Mouse (Mus musculus) embryo, embryonic 11.5 days (tissue): Measurements from ENCODE around the gene A430078G23Rik.

Experiments used
- DNase-seq: peaks from one replicate; pipeline ENCODE4 v3.0.0-alpha.2; 2012; ENCODE audit warnings: low read depth, low spot score

Gene A430078G23Rik

GRCm38 (mm10) chr8:3348142-3348823 lies 4.9 kb upstream of the A430078G23Rik start:
- DNase-seq, result no peak

GRCm38 (mm10) chr8:3350747-3351146 lies 2.5 kb upstream of the A430078G23Rik start:
- DNase-seq, result no peak

- DNase-seq, result no peak
Measured at GRCm38 (mm10) chr8:3352715-3353114, 500 bp upstream of the A430078G23Rik start.

- DNase-seq, result no peak
Measured at GRCm38 (mm10) chr8:3353811-3354442, 712 bp downstream of the A430078G23Rik start.

- DNase-seq, result no peak
Measured at GRCm38 (mm10) chr8:3354443-3354812, 1.2 kb downstream of the A430078G23Rik start.

- no peak for DNase-seq
Measured at GRCm38 (mm10) chr8:3355586-3355985, 2.4 kb downstream of the A430078G23Rik start.

- DNase-seq, result peak; percentile 57
Measured at GRCm38 (mm10) chr8:3358060-3358459, 4.8 kb downstream of the A430078G23Rik start.

- DNase-seq, result no peak
Measured at GRCm38 (mm10) chr8:3367086-3367485, 13.9 kb downstream of the A430078G23Rik start.

- no peak for DNase-seq
Measured at GRCm38 (mm10) chr8:3368091-3368490, 14.9 kb downstream of the A430078G23Rik start.

- no peak for DNase-seq
Measured at GRCm38 (mm10) chr8:3375748-3376147, 22.5 kb downstream of the A430078G23Rik start.

GRCm38 (mm10) chr8:3376641-3377274 lies 23.5 kb downstream of the A430078G23Rik start:
- no peak for DNase-seq

- peak; percentile 44 for DNase-seq
Measured at GRCm38 (mm10) chr8:3387286-3387685, 34.1 kb downstream of the A430078G23Rik start.

GRCm38 (mm10) chr8:3388591-3389338 lies 35.5 kb downstream of the A430078G23Rik start:
- DNase-seq, result no peak

- DNase-seq, result no peak
Measured at GRCm38 (mm10) chr8:3389506-3389905, 36.3 kb downstream of the A430078G23Rik start.

- no peak for DNase-seq
Measured at GRCm38 (mm10) chr8:3392293-3392692, 39.1 kb downstream of the A430078G23Rik start.

- peak; percentile 78 for DNase-seq
Measured at GRCm38 (mm10) chr8:3392771-3393710, 39.8 kb downstream of the A430078G23Rik start, which contains the start of gene Arhgef18. Arhgef18 (plus strand) TSS chr8:3393006.

- no peak for DNase-seq
Measured at GRCm38 (mm10) chr8:3394600-3394999, 41.4 kb downstream of the A430078G23Rik start.

- no peak for DNase-seq
Measured at GRCm38 (mm10) chr8:3395246-3395645, 42.0 kb downstream of the A430078G23Rik start.

- no peak for DNase-seq
Measured at GRCm38 (mm10) chr8:3397597-3397996, 44.4 kb downstream of the A430078G23Rik start.

GRCm38 (mm10) chr8:3400509-3400908 lies 47.3 kb downstream of the A430078G23Rik start:
- no peak for DNase-seq

- no peak for DNase-seq
Measured at GRCm38 (mm10) chr8:3407417-3407816, 54.2 kb downstream of the A430078G23Rik start.
